Mouse (Mus musculus) frontal cortex, adult (tissue): Measurements from ENCODE around the gene Hist1h3f.
"Not testable (repeated sequence)": the region's sequence is repeated elsewhere in the genome, so short reads cannot be mapped to it uniquely, and the experiment has no call there.

Source experiments
- ATAC-seq: cut with Nextera tagmentation; 2 replicates; pipeline ENCODE4 v1.9.2; 2017; ENCODE audit warnings: mild to moderate bottlenecking, moderate library complexity, mixed read lengths; ENCODE audit not compliant: low TSS enrichment

Gene Hist1h3f

GRCm38 (mm10) chr13:23582219-23583056 lies 38.6 kb downstream of the Hist1h3f start:
- ATAC-seq: no peak

- ATAC-seq: no peak
These were observed 39.7 kb downstream of the Hist1h3f start for GRCm38 (mm10) chr13:23583387-23584068.

- no peak for ATAC-seq
These were observed 40.5 kb downstream of the Hist1h3f start for GRCm38 (mm10) chr13:23584331-23584730.

GRCm38 (mm10) chr13:23585029-23585441 lies 41.2 kb downstream of the Hist1h3f start:
- ATAC-seq: peak; percentile 62

GRCm38 (mm10) chr13:23585442-23586098 lies 41.7 kb downstream of the Hist1h3f start:
- ATAC-seq: peak; percentile 91

- no peak for ATAC-seq
These were observed 42.5 kb downstream of the Hist1h3f start for GRCm38 (mm10) chr13:23586099-23586939.

- ATAC-seq: no peak
These were observed 43.0 kb downstream of the Hist1h3f start for GRCm38 (mm10) chr13:23586940-23587225.

GRCm38 (mm10) chr13:23591206-23591605 lies 47.4 kb downstream of the Hist1h3f start:
- ATAC-seq: no peak

GRCm38 (mm10) chr13:23591886-23592285 lies 48.0 kb downstream of the Hist1h3f start:
- ATAC-seq: not testable (repeated sequence)

- ATAC-seq: no peak
These were observed 48.8 kb downstream of the Hist1h3f start for GRCm38 (mm10) chr13:23592614-23593013.

GRCm38 (mm10) chr13:23593051-23593770 lies 49.4 kb downstream of the Hist1h3f start:
- ATAC-seq: no peak
